Mouse (Mus musculus): ENCODE results near the gene Epha2.

Epha2 gene

DNA sequence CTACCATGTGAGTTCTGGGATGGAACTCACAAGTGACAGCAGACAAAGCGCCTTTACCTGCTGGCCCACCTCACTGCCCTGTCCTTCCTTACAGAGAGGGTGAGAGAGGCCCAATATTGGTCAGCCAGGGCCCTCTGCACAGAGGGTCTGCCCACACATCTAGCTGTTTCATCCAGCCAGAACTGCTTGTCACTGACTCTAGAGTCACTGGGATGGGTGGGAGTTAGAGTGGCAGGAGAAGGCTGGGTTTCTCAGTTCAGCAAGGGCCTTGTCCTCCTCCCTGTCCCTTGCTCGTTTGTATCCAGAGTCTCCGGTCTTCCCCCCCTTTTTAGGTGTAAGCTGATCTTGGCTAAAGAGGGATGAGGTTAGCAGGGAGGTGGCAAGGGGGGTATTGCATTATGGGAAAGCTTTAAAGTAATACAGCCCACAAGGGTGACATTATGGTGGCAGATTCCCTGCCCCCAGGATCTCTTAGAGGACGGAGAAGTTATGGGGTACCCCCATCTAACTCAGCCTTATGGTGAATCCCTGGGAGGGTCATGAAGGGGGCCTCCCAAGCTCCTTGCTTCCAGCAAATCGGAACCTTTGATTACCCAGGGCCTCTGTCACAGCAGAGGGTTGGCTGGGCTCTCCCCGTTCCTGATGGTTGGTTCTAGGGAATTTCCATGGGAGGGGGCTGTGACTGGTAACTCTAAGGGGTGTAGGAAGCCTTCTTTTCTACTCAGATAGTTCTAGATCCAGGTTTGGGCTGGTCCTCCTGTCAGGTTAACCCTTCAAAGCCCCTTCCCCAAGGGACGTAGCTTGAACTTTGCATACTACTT is 2.6 kb downstream of the Epha2 start:
- DNase-seq (ENCODE audit: low read depth, low spot score) = no peak

DNA sequence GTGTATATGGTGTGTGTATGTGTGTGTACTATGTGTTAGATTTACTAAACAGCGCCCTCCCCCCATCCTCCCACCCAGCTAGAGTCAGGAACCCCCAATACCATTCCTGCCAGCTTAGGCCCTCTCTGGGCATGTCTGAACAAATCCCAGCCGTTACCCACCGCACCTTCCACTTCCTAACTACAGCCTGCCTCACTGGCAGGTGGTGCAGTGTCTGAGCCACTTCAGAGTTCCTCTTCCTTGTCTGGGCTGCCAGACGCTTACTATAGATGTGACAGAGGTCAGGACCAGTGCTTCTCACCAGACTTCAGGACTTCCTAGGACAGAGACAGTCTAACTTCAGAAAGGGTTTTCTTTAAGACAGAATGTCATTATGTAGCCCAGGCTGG is 3.2 kb downstream of the Epha2 start:
- DNase-seq (ENCODE audit: low read depth, low spot score) = no peak

DNA sequence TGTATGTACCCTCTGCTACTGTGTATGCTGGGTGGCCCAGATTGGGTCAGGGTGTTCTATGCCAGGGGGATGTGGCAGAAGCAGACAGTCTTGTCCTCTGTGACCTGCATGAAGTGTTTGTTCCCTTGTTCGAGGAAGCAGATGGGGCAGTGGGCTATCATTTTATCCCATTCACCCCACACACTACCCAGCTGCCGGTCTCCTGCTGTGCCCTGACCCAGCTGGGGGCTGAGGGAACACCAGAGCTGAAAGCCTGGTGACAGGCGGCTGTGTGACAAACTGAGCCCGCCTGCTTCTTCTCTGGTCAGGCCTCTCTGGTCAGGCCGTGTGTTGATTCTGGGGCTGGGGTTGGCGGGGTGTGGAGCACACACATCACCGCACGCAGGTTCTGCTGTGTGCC is 5.0 kb downstream of the Epha2 start:
- no peak for DNase-seq (ENCODE audit: low read depth, low spot score)

DNA sequence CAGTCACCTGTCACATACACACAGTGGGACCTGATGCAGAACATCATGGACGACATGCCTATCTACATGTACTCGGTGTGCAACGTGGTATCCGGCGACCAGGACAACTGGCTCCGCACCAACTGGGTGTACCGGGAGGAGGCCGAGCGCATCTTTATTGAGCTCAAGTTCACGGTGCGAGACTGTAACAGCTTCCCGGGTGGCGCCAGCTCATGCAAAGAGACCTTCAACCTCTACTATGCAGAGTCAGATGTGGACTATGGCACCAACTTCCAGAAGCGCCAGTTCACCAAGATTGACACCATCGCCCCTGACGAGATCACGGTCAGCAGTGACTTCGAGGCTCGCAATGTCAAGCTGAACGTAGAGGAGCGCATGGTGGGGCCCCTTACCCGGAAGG is 7.3 kb downstream of the Epha2 start:
- DNase-seq (ENCODE audit: low read depth, low spot score) = no peak

DNA sequence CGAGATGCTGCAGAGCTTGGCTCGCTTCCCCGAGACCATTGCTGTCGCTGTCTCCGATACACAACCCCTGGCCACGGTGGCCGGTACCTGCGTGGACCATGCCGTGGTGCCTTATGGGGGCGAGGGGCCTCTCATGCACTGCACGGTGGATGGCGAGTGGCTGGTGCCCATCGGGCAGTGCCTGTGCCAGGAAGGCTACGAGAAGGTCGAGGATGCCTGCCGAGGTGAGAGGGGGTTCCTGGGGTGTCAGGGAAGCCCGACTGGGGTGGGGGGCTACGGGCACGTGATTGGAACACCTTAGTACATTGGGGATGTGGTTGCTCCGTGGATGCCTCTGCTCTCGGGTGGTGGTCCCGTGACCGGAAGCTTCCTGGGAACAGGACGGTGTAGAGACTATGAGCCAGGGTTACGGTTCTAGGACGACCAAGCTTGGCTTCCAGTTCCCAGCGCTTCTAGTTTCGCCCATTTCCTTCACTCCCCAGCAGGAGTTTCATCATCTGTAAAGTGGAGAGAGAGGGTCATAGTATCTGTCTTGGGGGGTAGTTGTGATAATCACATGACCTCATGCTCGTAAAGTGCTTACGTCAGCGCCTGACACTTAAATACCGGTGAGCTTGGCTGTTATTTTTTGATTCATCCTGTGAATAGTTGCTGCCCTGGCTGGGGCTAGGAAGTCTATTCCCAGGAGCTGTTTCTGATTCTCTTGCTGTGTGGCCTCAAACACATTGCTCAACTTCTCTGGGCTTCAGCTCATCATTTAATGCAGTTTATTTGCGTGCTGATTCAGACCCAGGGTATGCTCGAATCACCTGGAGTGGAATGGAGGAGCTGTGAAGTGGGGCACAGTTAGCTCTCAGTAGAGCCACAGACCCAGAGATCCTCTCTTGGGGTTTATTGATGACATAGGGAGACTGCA is 8.1 kb downstream of the Epha2 start:
- DNase-seq (ENCODE audit: low read depth, low spot score) = no peak

DNA sequence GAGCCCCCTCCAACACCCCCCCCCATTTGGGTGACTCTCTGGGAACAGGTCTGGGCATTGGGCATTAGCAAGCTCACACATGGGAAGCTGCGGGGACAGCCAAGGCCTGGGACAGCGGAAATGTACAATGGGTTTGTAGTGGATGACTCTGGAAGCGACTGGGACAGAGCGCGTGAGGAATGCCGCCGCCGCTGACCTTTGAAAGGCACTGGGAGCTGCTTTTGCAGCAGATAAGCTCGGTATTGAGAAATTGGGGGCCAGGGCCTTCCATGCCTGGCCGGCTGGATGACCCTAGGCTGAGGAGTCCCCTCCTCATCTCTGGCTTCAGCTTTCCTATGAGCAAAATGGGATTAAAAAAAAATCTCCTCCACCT is 8.7 kb downstream of the Epha2 start:
- no peak for DNase-seq (ENCODE audit: low read depth, low spot score)

DNA sequence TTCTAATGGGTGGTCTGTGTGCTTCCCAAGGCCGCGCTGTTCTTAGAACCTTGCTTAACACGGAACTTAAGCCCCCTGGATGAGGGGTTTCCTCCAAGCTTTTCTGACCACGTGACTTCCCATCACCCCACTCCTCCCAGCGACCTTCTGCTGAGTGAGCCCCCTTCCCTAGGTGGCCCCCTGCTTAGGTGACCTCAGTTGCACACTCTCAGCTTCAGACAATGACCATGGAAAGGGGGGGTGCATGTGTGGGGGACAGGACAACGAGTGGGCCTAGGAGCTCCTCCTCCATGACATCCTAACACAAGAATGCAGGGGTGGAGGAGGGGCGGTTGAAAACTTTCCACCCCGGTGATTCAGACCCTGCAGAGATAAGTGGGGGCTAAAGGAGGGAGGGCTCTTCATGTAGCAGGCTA is 9.2 kb downstream of the Epha2 start:
- no peak for DNase-seq (ENCODE audit: low read depth, low spot score)

DNA sequence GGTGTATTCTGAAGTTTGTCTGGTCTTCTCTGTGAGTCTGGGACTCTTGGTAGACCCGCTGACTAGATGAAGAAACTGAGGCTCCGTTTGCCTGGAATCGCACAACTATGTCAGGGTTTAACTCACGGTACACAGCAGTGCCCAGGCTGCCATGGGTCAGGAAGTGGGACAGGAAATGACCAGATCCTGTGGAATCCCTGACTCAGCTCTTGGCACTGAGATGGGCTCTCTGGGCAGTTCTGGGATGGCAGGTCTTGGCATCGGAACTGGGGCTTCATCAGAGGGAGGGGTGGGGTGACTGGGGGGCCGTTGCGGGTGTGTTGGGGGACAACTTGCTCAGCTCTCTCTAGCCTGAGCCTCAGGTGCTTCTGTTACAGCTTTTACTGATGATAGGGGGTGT is 10.0 kb downstream of the Epha2 start:
- DNase-seq (ENCODE audit: low read depth, low spot score) = no peak

DNA sequence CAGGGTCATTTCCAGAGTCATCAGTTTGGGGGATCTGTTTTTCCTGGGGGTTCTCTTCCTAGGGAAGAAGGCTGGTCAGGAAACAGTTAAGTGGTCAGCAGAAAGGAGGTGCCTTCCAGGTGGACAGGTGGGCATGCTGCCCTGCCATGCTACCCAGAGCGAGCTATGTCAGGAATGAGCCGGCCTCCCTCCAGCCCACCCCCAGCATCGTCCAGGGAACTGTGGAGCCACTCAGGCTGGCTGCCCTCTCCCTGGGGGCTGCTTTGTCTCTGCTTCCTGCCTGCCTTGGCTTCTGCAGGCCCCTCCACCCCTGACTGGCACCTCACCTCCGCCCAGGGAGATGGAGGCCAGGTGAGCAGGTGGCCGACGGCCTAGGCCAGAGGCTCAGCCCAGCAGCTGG is 10.5 kb downstream of the Epha2 start:
- DNase-seq (ENCODE audit: low read depth, low spot score) = no peak

DNA sequence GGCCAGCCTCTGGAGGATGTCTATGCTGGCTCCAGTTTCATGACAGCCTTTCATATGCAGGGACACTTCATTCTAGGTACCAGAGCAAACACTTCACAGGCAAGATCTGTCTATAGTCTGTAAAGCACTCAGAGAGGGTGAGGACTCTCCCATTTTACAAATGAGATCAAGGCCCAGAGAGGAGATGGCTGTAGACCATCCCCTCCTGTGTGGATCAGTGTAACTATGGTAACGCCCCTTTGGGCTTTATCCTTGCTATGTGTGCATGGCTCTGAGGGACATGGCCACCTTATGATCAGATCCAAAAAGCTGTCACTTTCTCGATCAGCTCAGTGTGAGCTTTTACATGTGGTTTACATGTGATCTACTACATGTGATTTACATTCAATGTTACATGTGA is 10.9 kb downstream of the Epha2 start:
- no peak for DNase-seq (ENCODE audit: low read depth, low spot score)

DNA sequence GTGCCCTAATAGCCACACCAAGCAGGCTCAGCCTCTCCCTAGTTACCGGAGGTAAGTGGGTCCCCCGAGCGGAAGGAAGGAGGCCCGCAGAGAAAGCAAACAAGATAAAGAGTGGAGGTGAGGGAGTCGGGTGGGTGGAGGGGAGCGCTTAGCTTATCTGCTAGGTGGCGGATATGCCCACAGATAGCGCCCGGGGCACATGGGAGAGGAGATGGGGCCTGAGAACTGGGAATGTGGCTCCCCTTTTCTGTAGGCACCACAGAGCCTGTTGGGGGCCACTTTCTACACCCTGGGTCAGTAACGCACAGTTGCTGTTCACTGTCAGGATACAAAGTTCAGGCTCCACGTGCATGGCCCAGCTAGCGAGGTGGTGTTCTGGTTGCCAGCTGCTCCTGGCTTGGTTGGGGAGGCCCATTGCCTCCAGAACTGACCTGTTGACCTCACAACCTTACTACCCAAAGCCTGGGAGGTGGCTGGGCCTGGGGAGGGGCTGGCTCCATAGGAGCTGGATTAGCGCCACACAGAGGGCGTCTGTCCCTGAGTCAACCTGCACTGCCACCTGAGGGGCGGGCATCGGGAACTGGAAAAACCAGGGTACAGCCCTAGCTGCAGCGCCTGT is 11.6 kb downstream of the Epha2 start:
- no peak for DNase-seq (ENCODE audit: low read depth, low spot score)

DNA sequence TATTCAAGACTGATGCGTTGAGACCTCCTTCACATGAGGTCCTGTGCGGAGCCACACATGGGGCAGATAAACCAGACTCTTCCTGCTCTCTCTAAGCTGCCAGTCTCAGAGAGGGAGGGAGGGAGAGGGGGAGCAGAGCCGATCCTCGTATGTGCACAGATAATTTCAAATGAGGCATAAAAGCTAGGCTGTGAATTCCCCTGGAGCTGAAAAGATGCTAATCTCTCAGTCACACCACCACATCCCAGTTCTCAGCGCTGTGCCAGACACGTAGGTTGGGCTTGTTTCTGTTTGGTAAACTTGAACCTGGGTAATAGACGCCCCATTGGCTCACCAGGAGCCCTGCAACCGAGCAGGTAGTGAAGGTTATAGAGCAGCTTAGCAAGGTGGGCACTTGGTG is 12.4 kb downstream of the Epha2 start:
- DNase-seq (ENCODE audit: low read depth, low spot score) = no peak

DNA sequence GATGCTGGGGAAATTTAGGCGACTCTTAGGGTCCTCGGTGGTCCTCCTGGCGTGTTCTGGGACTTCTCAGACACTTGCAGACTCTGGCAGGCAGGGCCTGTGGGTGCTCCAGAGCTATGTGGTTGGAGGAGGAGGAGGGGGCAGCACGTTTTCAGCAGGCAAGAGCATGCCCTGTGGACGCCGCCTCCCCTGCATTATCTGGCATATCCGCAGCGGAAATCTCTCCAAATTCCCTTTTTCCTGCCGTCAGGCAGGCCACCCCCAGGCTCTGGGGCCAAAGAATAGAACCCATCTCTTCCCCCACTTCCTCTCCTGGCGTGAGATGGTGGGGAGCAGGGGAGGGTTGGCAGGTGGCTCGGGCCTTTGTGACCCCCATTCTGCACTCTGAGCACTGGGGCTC is 12.9 kb downstream of the Epha2 start:
- no peak for DNase-seq (ENCODE audit: low read depth, low spot score)

DNA sequence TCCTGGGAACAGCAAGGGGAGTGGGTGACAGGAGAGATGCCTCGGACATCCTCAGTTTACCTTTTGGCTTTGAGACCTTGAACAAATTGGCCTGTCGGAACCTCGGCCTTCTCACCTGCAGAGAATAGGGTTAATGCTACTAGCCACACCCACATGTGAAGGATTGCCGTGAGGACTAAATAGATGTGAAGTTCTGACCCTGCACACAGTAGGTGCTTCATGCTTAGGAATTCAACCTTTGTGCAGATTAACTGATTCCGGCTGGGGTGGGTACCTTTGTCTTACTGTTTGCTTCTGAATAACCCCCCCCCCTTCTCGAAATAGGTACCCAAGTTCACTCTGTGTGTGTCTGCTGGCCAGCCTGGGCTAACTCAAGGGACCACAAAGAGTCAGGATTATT is 13.7 kb downstream of the Epha2 start:
- DNase-seq (ENCODE audit: low read depth, low spot score) = no peak

DNA sequence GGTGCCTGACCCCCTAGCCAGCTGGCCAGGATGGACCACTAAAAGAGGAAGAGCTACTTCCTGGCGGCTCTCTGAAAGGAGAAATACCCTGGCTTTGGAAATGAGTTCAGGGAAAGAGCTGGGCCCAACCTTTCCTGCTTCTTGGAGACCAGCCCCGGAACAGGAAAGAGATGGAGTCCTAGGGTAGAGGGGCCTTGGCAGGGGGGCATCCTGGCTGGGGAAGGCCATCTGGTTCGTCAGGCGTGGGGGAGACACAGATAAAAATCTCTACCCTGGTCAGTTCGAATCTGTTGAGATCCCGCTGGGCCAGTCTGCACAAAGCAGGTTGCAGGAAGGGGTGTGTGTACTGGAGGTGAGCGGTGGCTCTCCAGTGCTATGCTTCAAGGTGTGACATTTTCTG is 15.0 kb downstream of the Epha2 start:
- DNase-seq (ENCODE audit: low read depth, low spot score) = no peak

DNA sequence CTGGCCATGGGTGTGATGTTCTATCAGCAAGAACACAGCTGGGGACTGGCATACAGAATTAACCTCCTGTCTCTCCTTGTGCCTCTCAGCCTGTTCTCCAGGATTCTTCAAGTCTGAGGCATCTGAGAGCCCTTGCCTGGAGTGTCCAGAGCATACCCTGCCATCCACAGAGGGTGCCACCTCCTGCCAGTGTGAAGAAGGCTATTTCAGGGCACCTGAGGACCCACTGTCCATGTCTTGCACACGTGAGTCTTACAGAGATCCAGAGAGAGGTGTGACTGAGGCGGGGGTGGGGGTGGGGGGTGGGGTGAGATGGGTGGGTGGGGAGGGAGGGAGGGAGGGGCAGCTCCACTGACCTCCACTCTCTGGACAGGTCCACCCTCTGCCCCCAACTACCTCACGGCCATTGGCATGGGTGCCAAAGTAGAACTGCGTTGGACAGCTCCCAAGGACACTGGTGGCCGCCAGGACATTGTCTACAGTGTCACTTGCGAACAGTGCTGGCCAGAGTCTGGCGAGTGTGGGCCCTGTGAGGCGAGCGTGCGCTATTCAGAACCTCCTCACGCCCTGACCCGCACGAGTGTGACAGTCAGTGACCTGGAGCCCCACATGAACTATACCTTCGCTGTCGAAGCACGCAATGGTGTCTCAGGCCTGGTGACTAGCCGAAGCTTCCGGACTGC is 15.6 kb downstream of the Epha2 start:
- no peak for DNase-seq (ENCODE audit: low read depth, low spot score)

DNA sequence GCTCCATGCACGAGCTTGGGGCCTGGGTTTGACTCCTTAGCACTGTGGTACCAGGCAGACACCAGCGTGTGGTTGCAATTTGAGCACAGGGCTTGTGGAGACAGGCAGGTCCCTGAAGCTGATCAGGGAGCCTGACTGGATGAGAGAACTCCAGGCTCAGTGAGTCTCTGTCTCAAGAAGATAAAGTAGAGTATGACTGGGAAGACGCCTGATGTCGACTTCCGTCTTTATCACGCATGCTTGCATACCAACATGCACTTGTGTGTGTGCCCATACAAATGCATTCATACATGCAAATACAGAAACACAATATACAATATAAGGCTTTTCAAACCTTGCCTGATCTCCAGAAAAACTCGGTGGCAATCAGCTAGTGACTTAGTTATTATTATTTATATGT is 16.9 kb downstream of the Epha2 start:
- no peak for DNase-seq (ENCODE audit: low read depth, low spot score)

DNA sequence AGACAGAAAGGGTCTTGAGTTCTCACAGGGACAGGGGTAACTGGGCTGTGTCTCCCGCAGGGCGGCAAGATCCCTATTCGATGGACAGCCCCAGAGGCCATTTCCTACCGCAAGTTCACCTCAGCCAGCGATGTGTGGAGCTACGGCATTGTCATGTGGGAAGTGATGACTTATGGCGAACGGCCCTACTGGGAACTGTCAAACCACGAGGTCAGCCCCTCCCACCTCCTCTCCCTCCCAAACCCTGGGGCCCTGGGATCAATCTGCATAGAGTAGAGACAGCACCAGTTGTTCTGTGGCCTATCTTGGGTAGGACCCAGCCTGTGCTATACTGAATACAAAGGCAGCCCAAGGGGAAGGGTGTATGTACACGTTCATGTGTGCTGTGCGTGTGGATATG is 21.5 kb downstream of the Epha2 start:
- no peak for DNase-seq (ENCODE audit: low read depth, low spot score)

DNA sequence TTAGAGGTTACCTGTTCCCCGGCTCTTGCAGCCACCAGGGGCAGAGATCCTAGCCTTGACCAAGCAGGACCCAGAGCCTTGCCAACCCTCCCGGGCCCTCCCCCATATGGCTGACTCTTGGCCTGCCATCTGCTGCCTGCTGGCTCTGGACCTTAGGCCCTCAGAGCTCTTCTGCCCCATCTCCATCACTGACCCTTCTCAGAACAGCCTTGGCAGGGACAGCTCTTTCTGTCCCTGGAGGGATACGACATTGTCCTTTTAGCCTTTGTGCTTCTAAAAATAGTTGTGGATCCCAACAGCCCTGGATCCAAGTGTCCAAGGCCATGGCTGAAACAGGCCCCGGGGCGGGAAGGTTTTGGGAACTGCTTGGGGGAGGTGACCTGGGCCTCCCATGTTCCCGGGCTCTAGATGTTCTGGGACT is 23.7 kb downstream of the Epha2 start:
- DNase-seq (ENCODE audit: low read depth, low spot score) = no peak

DNA sequence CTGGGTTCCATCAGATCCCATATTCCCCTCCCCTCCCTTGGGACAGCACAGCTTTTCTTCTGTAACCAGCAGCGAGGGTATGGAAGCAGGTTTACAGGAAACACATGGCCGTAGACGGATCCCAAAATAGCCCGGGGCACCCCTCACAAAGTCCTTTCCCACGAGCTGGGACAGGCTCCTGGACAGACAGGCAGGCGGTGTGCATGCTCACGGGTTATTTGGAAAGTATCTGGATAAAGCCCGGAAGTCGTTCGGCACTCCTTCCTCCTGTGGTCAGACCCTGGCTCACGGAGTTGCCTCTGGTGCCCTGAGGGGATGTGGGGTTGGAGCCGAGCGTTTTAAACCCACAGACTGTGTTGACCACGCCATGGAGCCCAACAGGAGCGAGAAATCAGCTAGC is 24.6 kb downstream of the Epha2 start:
- DNase-seq (ENCODE audit: low read depth, low spot score) = no peak

DNA sequence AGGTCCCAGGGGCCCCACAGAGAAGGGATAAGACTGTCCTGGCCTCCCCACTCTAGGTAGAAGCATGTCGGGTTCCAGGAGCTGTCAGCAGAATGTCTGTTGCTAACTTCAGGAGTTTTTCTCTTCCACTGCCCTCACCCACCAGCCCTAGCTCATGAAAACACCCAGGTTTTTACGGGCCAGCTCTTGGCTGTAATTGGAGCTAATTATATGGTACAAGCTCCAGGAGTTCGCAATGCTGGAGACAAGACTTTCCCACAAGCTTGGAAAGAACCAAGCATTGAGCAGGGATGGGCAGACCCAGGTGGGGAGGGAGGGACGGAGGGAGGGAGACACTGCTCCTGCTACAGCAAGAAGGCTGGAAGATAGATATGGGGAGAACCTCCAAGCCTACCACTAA is 26.0 kb downstream of the Epha2 start:
- no peak for DNase-seq (ENCODE audit: low read depth, low spot score)

DNA sequence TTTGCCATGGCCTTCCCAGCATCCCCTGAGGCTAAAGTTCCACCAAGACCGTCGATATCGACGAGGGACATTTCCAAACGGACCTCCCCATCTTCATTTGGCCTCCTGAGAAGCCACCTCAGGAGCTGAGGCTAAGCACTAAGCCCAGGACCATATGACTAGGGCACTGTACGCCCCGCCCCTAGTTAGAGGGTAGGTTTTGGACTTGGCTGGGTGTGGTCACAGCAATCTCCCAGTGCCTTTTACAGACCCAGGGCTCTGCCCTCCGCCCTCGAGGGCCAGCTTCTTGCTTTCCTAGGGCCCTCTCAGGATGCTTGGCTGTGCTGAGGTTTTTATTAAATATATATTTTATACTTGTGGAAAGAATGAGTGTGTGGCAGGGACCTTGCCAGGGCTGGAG is 27.7 kb downstream of the Epha2 start:
- no peak for DNase-seq (ENCODE audit: low read depth, low spot score)

Measured in brain, embryonic 18.5 days (tissue).